Mouse (Mus musculus): ENCODE measurements around the gene Cldn15.
"Not testable (repeated sequence)": the region's sequence is repeated elsewhere in the genome, so short reads cannot be mapped to it uniquely, and the experiment has no call there.

Cldn15 gene

GRCm38 (mm10) chr5:136966331-136966730 is at the start of gene Cldn15:
TSS of gene Cldn15 (plus strand) at chr5:136966616.
- DNase-seq, result no peak

GRCm38 (mm10) chr5:136917613-136918242 is 48.7 kb upstream of the Cldn15 start:
- no peak for DNase-seq

DNA sequence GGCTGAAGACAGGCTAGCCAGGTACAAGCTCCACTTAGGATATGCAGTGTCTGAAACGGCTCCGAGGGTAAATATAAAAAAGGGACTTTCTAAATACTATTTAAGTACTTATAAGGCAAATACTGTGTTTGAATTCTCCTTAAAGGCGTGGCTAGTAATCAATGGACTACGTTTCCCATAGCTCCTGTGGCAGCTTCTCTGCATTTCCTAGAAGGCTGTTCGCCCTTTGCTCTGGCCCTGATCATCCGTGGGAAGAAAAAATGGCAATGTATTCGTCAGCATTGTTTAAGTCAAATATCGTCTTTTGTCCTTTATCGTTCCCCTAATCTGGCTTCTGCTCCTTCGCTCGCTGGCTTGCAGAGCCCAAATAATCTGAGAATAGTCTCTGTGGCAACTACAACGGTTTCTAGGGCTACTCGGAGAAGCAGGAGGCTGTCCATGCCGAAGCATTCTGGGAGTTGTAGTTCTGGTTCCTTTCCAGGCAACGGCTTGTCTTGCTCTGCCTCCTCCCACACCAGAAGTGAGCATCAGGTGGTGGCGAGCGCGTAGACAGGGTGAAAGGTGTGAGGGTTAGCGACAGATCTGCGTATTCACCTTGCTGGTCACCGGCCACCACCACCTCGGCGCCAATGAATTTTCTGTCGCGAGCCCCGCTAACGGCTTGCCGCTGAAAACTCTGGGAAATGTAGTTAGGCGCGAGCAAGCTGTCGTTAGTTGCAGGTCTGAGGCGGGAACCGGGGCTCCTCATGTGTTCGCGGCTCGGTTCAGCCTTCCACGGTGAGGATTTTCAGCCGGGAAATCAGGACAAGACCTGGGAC is 47.6 kb upstream of the Cldn15 start:
- DNase-seq, result peak; percentile 67 to 68

- peak; percentile 7 to 20 for DNase-seq
Measured at GRCm38 (mm10) chr5:136919546-136920301, 46.7 kb upstream of the Cldn15 start.

- DNase-seq, result no peak
Measured at GRCm38 (mm10) chr5:136922830-136923229, 43.6 kb upstream of the Cldn15 start.

- DNase-seq, result no peak
Measured at GRCm38 (mm10) chr5:136923751-136924478, 42.5 kb upstream of the Cldn15 start.

GRCm38 (mm10) chr5:136929073-136929472 is 37.3 kb upstream of the Cldn15 start:
- peak; percentile 65 to 74 for DNase-seq

- DNase-seq, result no peak
Measured at GRCm38 (mm10) chr5:136931896-136932295, 34.5 kb upstream of the Cldn15 start.

GRCm38 (mm10) chr5:136932956-136933355 is 33.5 kb upstream of the Cldn15 start:
- no peak for DNase-seq

DNA sequence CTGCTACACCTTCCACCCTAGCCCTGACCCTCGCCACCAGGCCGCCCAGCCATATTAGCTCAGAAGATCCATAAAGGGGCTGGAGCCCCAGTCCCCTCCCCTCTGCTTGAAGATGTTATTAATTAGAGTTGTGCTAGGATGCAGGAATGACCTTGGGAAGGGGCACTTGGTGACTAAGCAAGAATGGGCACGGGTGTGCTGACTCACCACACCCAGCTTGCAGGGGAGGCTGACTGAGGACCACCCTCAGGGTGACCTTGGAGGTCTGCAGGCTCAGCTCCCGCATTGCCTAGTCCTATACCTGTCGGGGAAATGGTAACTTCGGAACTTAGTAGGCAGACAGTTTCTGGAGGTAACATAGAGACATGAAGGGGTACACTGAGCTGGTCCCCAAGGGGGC is 32.5 kb upstream of the Cldn15 start:
- DNase-seq, result no peak

- no peak for DNase-seq
Measured at GRCm38 (mm10) chr5:136935905-136936695, 30.3 kb upstream of the Cldn15 start.

DNA sequence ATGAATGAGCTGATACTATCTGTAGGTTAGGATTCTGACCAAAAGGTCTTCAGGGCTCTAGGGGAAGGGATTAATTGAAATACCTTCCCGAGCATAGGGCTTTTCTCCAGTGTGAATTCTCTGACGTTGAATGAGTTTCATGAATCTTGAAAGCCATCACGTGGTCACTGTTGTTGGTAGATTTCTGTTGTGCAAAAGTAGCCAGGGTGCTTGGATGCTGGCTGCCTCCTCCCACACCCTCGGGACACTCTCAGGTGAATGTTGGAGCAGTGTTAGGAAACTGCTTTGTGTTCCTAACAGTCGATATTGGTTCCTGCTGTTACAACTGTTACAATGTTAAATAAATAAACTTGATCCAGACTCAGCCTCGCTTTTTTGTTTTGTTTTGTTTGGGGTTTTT is 29.7 kb upstream of the Cldn15 start:
- no peak for DNase-seq

DNA sequence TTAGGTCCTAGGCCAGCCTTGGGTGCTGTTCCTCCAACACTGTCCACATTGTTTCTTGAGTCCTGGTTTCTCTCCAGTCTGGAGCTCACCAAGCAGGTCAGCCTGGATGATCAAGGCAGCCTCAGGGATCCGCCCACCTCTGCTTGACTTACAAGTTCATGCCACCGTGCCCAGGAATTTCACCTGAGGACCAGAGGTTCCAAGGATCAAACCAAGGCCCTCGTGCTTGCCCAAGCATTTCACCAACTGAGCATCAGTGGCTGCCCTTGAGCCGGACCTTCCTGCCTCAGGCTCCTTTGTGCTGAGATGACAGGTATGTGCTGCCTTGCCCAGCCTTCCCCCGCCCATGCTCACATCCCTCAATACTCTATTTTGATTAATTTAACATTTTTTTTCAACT is 28.8 kb upstream of the Cldn15 start:
- DNase-seq, result no peak

- peak; percentile 28 to 32 for DNase-seq
Measured at GRCm38 (mm10) chr5:136939284-136939683, 27.1 kb upstream of the Cldn15 start.

- not testable (repeated sequence) for DNase-seq
Measured at GRCm38 (mm10) chr5:136940029-136940428, 26.4 kb upstream of the Cldn15 start.

DNA sequence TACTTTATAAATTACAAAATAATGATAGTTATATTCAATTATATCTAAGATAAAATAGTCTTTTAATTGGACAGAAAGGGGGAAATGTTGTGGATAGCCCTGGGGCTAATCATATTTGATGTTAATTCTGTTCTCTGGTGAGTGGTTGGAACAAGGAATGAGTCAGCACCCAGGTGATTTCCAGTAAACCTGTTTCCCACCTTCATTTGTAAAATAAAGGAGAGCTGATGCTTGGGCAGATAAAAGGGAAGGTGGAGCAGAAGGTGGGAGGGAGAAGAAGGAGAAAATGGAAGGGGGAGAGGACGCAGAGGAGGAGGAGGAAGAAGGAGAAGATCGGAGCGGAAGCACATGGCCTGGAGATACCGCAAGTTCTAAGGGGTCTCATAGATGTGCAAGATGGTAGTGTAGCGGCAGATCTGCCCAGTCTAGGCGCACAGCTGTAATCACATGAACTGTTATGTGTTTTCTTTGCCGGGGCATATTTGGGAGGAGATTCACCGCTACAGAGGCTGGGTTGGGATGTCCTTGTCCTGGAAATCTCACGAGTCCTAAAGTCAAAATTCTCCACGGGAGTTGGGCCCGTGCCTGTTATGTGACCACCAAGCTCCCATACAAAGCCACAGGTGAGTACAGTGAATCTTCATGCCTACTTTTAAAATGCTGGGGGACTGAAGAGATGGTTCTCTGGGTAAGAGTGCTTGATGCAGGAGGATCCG is 25.4 kb upstream of the Cldn15 start:
- DNase-seq, result no peak

GRCm38 (mm10) chr5:136942781-136943180 is 23.6 kb upstream of the Cldn15 start:
- no peak for DNase-seq

- DNase-seq, result no peak
Measured at GRCm38 (mm10) chr5:136943382-136943781, 23.0 kb upstream of the Cldn15 start.

DNA sequence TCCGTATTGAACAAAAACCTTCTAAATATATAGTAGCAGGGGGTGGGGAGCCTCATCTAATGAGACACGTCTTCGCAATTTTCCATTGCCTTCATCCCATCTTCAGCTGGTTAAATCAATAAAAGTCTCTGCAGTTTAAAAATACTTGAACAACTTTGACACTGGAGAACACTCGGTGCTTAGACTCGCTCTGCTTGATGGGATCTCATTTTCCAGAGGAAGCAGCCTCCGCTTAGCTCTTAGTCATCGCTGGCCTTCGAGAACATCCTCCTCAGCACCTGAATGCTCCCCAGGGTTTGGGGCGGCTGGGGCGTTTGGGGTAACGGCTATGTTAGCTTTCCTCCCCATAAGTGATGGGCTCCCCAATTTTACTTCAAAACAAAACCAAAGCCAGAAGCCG is 21.3 kb upstream of the Cldn15 start:
- no peak for DNase-seq

DNA sequence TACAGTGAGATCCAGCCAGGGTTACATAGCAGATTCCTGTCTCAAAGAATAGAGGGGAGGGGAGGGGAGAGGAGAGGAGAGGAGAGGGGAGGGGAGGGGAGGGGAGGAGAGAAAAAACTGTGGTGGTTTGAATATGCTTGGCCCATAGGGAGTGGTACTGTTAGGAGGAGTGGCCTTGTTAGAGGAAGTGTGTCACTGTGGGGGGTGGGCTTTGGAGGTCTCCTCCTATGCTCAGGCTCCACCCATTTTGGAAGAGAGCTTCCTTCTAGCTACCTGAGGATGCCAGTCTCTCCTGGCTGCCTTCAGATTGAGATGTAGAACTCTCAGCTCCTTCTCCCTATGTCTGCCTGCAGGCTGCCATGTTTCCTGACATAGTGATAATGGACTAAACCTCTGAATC is 18.5 kb upstream of the Cldn15 start:
- DNase-seq, result no peak

Measured in thymus, postnatal 36 days (tissue).